Mouse (Mus musculus) cerebellum, adult 11 months (tissue): ENCODE data around the gene Cel.

ENCODE experiments used
- DNase-seq: peaks from one replicate; pipeline ENCODE4 v3.0.0; 2022

Cel gene

DNA sequence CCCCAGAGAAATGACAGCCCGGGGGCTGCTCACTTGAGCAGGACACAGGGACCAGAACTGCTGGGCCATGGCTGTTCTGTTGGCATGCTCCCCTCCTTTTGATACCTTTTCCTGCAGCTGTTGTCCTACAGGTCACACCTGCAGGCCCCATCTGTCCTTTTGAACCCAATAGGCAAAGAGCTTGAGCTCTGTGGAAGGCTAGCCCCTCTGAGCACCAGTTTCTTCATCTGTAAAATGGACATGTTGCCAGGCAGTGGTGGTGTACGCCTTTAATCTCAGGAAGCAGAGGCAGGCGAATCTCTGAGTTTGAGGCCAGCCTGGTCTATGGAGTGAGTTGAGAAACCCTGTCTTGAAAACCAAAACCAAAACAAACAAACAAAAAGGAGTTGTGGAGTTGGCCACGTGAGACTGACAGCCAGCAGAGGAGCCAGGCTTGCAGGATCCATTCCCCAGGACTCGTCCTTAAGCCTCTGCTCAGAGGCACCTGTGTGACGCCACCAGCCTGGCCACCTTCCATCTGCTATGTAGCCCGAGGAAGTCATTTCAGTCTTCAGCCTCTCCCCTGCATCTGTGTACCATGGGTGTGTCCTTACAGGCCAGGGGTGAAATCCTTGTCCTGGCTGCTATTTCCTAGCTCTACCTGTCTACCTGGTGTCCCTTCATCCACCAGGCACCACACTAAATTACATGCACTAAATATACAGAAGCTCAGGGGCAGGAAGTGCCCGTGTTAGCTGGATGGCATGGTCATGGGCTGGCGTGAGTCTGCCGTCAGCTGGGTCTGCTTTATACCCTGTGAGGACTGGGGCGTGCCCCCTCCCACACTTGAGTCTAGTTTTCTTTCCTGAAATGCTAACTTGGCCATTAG is 26.2 kb downstream of the Cel start:
- peak; percentile 46 for DNase-seq

DNA sequence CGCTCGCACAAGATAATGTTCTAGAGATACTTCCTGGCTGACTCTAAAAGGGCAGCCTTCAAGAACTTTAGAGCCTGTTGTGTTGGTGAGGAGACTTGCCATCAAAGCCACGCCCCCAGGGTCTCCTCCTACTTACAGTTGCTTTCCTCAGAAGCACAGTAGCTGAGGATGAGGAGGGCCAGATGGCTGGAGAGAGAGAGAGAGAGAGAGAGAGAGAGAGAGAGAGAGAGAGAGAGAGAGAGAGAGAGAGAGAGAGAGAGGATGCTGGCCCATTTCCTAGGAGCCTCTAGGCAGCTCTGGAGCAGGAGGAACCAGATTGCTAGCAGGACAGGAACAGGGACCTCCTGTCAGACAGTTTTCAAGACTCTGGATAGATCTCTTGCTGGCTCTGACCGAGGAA is 27.0 kb downstream of the Cel start:
- DNase-seq = peak; percentile 41

DNA sequence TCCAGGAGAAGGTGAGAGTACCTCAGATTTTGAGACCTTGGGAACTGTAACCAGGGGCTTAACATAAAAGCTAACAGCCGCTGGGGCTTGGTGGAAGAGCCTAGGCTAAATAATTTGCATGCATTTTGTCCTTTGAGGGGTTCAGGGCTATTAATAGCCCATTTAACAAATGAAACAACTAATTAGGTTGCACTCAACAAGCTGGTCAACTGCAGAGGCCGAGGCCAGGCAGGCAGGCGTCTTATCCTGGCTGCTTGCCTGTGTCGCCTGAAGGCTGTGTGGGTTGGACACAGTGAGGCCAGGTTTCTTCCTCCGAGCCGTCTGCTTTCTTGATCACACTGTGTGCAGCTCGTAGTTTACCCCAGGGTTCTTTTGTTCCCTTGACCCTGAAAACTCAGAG is 27.6 kb downstream of the Cel start:
- peak; percentile 76 for DNase-seq

DNA sequence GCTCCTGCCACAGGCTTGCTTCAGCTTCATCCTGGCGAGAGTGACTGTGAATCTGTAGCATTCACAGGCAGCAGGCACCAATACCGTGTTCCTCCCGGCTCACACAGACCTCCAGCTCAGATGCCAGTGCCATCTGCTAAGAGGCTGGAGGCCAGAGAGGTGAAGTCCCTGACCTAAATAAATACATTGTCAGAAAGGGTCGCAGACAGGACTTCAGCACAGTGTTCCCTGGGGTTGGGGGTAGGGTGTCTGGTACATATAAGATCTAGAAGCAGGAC is 28.0 kb downstream of the Cel start:
- no peak for DNase-seq

DNA sequence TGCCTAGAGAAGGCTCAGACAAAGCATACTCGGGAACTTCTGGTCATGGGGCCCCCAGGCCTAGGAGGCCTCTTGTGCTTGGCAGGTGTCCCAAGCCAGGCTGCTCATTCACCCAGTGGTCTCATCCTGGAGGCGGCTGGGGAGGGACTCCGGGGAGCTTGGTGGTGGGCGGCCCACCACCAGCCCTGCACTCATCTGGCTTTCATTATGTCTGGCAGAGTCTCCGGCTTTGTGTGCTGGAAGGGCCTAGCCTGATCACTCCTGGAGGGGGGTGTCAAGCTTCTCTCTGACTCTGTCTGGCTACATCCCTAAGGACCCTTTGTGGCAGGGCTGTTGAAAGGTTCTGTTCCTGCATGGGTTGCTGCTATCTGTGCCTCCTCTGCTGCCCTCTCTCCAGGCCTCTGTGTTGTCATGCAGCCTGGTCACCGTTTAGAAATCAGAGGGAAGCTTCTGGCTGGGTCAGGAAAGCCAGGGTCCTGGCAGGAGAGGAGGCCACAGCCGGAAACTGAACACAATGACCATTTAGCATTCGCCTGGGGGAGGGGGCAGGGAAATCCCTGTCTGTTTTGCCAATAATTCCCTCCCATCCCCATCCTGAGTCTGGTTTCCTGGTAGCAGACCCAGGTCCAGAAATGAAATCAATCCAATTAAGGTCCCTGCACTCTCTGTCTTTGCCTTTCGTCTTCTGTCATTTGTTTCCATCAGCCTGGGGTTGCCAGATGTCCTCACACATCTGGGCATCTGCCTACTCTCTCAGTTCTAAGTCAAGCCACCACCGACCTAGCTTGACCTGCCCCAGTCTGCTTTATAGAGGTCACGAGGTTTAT is 28.6 kb downstream of the Cel start:
- peak; percentile 57 for DNase-seq

DNA sequence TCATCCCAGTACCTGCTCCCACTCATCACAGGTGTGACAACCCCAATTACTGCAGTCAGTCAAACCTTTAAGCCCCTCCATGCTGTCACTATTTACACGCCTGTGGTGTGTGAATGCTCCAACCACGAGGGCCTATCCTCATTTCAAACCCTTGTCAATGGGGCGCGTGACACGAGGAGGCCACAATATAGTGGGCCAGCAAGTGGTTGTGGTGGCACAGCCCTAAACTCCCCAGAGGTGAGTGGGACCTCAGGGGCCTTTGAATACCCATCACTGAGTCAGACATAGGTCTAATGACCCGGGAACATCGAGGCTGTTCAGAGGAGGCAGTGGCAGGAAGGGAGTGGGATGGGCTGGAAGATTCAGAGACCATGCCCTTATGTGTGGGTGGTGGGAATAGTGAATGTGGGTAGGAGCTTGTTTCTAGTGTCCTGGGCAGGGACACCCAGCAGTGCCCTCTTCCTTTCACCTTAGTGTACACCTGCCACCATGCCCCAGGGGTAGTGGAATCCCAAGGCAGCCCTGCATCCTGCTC is 29.2 kb downstream of the Cel start:
- DNase-seq = no peak

DNA sequence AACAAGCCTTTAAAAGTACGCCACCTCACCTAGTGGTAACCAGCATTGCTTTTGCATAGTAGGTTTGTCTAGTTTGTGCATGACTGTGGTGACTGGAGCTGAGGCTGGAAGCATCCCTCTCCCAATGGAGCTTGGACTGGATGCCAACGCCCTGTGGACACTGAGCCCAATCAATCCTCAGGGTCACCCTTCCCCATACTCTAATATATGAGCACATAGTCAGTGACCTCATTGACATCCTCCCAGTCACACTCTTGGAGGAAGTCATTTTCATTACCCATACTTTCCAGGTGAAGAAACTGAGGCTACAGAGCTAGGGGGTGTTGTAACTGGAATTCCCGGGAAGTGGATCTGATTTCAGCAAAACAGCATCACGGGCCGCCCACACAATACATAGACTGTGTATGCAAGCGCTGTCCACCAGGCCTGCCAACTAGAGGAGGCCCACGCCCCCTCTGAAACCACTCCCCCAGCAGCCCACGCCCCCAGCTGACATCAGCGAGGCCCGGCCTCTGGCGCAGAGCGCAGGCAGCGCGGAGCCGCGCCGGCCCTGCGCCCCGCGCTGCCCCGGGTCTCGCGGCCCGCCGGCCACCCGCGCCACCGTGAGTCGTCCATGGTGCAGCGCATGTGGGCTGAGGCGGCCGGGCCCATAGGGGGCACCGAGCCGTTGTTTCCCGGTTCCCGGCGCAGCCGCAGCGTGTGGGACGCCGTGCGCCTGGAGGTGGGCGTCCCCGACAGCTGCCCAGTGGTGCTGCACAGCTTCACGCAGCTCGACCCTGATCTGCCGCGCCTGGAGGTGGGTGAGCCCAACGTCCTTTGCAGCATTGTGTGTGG is 30.0 kb downstream of the Cel start:
- peak; percentile 86 for DNase-seq

DNA sequence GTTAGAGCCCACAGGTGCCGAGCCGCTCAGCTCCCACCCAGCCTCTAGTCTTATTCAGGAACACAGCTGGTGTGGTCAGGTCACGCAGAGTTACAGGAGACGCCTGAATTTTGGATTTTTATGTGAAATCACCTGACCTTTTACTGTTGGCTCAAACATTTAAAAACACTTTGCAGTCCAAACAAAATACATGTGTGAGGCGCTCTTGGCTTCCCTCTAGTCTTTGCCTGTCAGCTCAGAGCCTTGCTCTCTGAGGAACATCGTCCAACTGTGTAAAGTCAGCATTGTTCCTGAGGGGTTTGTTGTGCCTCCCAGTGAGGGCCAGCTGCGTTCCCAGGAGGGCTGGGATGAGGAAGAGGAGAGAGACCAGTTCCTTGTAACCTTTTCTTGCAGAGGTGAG is 32.9 kb downstream of the Cel start:
- no peak for DNase-seq

DNA sequence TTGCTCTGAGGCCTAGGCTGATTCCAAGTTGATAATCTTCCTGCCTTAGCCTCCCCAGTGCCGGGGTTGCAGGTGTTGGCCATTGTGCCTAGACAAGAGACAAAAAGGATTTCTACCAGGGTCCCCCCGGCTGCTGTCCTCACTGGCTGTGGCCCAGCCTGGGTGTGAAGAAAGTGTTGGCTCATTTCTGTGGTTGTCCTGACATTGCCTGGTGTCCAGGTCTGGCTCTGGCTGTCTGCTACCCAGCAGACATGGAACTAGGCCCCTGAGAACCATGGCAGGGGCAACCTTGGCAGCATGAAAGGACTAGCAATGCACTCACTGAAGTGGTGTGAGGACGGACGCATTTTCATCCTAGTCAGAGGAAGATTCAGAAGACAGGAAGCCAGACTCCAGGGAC is 33.3 kb downstream of the Cel start:
- peak; percentile 22 for DNase-seq

DNA sequence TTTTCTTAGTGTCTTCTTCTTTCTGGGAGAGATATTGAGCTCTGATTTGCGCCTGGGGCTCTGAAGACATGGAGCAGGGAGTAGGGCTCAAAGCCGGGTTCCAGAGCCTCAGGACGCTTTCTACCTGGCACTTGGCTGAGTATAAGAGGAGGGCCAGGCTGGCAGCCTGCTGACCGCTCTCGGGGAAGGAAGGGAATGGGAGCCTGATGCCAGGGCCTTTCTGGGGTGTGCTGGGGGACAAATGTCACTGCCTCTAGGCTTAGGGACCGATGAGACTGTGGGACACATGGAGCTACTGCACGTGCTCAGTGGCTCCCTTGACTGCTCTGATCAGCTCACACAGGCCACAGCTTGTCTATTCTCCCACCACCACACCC is 34.9 kb downstream of the Cel start:
- no peak for DNase-seq

DNA sequence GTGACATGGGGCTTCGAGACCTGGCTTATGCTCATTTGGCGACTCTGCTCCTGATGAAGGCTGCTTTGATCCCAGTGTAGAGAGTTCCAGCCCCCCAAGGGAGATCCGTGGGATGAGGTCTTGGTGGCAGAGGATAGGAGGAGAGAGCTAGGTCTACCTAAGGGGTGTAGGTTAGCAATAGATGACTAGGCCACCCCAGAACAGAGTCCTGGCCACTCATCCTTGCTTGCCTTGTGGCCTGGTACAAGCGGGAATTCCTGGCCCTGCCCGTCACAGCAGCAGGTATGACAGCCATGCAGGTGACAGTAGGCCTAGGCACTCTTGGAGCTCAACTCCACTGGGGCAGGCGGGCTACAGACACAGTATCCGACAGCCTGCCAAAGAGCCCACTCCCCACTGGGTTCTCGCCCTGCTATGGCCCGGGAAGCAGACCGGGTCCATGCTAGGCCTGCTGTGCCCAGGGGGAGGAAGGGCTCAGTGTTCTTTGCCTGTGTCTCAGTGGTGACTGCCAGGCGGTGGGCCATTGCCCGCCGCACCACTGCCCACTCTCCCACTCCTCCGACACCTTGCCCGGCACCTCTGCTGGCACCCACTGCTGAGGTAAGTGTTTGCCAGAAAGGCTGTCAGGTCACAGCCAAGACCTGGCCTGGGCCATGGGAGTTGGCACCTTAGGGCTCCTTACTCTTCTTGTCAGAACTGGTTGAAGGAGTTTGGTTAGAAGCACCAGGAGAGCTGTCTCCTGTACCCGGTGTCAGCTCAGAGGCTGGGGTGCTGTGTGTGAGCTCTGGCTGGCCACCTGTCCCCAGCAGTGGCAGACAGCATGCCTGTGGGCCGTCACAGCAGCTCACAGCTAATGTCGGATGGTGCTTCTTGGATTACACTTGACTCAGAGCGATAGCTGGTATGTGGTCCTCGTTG is 35.5 kb downstream of the Cel start:
- peak; percentile 36 for DNase-seq

DNA sequence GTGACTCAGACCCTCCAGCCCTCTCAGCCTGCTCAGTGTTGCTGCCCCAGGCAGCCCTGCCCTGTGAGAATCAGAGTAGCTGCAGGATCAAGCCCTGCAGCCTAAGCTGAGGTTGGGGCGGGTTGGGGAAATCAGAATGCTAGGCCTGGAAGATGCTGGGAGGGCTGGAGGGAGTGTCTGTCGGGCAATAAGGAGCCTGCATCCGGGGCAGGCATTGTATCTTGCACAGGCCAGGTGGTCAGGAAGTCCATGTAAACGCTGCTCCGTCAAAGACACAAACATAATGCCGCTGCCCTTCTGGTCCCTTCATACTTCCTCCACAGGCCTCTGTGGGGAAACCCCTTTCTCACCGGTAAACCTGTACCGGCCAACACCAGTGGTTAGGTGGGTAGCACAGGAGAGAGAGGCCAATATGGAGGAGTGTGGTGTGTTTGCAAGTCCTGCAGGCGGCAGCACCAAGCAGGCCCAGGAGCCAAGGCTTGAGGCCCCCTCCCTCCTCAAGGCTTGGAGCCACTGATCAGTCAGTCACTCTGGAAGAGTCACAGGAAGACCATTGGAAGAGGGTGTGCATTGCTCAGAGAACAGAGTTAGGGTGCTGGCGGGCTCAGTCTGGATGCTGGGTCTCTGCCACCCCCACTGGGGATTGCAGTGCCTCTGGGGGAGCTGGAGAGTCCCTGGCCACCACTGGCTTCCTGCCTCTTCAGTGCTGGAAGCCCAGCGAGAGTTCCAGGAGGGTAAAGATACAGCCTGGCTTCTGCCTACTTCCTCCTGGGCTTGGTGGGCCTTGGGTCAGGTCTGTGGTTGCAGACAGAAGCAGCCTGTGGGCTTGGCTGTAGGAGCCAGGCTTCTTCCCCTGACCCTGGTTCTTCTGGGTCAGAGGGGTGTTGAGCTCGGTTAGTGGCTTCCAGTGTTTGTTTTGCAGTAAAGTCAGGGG is 37.0 kb downstream of the Cel start:
- DNase-seq = peak; percentile 32

DNA sequence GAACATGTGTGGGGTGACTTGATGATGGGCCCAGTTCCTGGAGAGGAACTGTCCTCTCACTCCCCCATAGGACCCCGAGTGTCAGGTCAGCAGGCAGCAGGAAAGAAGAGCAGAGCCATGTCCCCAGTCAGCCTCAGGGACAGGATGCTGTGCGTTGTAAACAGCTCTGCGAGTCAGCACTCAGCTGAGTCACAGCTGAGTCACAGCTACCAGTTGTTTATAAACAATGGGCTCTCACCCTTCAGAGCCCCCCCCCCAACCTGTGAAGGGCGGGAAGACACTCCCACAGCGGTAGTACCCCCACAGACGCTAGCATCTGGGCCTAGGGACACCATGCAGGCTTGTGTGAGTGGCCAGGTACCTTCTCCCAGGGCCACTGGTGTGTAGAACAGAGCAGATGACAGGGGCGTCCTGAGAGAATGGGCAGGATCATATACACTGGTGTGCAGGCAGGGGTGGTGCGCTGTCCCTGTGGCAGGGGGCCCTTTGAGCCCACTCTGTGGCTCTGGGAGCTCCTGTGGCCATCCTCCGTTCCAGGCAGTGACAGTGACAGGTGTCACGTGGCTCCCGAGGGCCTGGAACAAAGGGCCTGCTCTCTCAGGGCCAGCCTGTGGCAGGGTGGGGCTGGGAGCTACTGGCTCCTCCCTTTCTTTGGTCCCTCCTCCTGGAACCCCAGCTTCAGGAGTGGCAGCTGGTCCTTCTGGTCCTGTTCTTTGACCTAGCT is 37.8 kb downstream of the Cel start:
- peak; percentile 67 for DNase-seq

DNA sequence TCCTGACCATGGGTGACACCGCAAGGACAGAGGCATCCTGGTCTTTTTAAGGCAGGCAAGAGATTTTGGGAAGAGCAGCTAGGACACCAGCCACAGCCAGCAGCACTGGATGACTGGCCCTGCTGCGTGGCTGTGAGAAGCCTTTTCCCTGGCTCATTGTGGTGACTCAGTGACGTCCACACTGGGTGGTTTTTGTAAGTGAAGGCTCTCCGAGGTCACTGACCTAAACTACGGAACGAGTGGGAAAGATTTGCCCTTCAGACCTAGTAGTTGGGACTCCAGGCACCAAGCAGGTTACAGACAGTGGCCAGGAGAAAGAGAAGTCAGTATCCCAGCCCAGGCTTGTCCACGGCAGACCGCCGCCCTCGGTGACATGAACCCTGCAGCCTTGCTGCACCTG is 38.8 kb downstream of the Cel start:
- peak; percentile 16 for DNase-seq

DNA sequence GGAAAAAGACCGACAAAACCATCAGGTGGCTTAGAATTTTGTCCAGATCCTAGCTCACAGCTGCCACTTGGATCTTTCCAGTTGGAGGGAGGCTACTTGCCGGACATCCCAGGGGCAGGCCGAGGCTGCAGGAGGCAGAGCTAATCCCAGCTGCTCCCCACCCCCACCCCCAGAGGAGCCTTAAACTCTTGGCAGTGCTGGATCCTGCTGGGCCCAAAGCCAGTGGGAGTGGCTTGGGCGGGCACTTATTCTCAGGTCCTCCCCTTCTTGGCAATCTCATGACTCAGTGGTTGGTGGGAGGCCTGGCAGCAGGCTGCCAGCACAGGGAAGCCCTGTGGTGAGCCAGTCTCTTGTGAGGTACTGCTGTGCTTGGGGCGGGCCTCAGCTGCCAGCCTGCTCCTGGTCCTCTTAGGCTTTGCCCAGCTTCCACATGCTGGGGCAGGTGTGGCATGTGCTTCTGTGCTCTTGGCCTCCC is 39.5 kb downstream of the Cel start:
- DNase-seq = peak; percentile 78

DNA sequence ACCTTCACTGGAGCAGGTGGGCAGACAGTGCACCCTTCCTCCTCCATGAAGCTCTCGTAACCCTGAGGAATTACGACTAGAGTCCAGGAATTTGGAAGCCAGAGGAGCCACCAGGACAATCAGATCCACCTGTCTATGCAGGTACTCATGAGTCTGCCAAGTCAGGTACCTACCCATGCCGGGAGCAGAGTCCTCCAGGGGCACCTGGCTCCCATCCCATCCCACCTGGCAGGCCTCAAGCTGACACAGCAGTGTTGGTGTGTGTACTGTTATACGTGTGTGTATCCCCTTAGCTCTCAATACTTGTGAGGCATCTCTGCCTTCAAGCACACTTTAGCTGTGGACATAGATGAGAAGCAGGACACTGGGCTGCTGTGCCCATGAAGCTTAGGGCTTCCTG is 41.0 kb downstream of the Cel start:
- DNase-seq = peak; percentile 58

DNA sequence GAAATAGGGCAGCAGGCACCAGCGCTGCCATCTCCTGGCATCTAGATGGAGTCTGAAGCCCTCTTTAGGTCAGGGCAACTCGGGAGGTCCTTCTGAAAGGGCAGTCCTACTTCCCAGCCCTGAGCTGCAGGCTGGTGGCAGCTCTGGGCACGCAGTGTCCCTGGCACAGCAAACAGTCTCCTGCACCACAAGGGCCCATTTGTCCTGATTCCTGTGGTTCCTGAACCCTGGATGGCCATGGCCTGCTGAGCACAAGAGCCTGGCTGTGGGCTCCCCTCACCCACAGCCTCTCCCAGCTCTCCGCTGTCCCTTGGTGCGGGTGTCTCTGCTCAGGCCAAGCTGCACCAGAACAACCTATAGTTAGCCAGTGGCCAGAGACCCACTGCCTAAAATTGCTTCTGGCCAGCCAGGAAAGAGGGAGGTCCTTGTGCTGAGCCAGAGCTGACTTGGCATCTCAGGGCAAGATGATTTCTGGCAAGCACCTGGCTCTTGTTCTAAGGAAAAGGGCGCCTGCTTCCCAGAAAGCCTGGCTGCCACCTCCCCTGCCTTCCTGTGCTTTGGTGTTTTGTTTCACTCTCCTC is 41.5 kb downstream of the Cel start:
- DNase-seq = peak; percentile 52

DNA sequence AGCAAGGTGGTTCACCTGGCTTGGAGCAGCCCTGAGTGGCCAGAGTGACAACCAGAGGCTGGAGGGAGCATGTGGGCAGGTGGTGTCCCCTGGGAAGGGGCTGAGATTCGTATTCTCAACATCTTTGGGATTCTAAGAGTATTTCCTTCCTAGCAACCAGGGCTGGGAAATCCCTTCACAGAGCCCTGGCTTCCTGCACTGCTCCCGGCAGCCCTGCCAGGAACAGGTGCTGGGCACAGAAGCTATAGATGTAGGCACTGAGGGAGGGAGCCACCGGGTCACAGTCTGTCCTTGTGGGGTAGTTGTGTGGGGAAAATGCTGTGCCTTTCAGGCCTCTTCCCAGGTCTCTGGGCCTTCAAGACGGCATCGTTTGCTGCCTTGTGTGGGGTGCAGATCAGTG is 42.6 kb downstream of the Cel start:
- DNase-seq = peak; percentile 66

DNA sequence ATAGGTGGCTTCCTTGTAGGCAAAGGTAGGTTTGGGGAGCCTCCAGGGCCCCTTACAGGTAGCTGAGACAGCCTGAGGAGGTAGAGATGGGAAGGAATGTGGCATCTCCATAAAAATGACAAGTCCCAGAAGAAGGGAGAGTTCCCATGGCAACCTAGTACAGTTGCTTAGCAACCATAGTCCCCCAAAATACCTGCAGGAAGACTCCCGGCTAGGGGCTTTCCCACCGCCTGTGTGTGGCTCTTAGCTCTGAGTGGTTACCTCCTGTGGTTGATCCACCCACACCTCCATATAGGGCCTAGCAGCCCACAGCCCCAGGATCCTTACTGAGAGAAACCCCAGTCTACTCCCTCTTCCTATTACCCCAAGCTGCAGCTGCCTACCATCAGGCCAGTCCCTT is 45.0 kb downstream of the Cel start:
- no peak for DNase-seq
